Mouse (Mus musculus): ENCODE results near the gene Olfr618. TPM values are rescaled to one million over a fixed set of nuclear protein-coding genes. Genes with fewer than 3 reads are reported as not detected.
"Not testable (repeated sequence)": the region's sequence is repeated elsewhere in the genome, so short reads cannot be mapped to it uniquely, and the experiment has no call there.

Olfr618 gene
- polyA plus RNA-seq (2014; fragmentation: Nextera tagmentation; extraction: Ambion mirVana) = not detected in 2 replicates

DNA sequence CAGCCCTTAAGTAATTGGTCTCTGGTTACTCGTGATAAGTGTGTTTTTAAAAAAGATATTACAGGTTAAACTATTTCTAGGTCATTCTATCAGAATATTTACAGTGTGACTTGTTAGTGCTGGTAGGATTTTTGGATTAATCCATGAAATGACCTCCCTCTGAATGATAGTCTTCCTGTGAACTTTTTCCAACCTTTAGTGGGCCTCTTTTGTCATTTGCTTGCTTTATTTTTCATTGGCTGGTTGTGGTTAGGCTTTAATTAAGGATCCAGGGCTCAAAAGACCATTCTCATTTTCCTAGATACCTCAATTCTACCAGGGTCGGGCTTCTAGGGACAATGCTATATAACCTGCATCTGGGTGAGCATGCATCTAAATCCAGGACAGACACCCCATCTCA, at the start of gene Olfr618:
Gene Olfr618 (plus strand): TSS at position 301 of the 400 bp plus-strand sequence.
- no peak for ATAC-seq (replicated peaks; ENCODE audit: insufficient number of reproducible peaks, low FRiP score, low TSS enrichment, low read depth)
- no peaks in the 10 kb centered on the region for H3K9me3 ChIP-seq (replicated peaks; ENCODE audit: control insufficient read depth, low read length)
- H3K4me1 ChIP-seq (ENCODE audit: control insufficient read depth, insufficient read depth, low read length) = no peaks in the 10 kb centered on the region
- H3K27me3 ChIP-seq (ENCODE audit: control insufficient read depth, insufficient read depth, low read length) = no peaks in the 10 kb centered on the region
- H3K4me2 ChIP-seq (ENCODE audit: low read depth, low read length) = no peak within 1 kb of the TSS
- H3K27ac ChIP-seq (replicated peaks; ENCODE audit: low read depth, low read length) = no peak within 1 kb of the TSS
- H3K4me3 ChIP-seq (ENCODE audit: low read depth, low read length) = no peak within 1 kb of the TSS
- no peak for DNase-seq (ENCODE audit: low spot score)
- WGBS = 66% methylated on average over 2 of the region's 2 CpGs
- no peak within 1 kb of the TSS for H3K9ac ChIP-seq (replicated peaks; ENCODE audit: low read length)
- H3K36me3 ChIP-seq (replicated peaks; ENCODE audit: control insufficient read depth, insufficient read depth, low read depth, low read length) = no peaks in the 10 kb centered on the region

DNA sequence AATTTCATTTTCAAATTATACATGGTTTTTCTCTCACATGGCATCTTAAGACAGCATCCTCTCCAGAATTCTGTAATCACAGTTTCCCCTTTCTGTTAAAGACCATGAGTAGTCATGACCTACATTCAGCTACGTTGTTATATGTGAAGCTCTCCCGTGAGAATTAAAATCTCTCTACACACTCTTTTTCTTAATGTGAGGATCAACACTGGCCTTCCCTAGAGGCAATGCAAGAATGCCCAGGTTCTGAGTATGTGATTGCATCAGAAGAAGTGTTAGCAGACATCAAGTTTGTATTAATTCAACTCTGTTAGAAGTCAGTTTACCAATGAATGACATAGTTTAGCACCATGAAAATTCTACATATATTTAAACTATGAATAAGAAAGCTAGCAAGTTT, 47.3 kb upstream of the Olfr618 start, which contains the start of gene Olfr612:
Gene Olfr612 (minus strand): TSS at position 101 of the 400 bp plus-strand sequence.
- H3K9ac ChIP-seq (replicated peaks; ENCODE audit: low read length); H3K27ac ChIP-seq (replicated peaks; ENCODE audit: low read depth, low read length); H3K4me2 ChIP-seq (ENCODE audit: low read depth, low read length); H3K9me3 ChIP-seq (replicated peaks; ENCODE audit: control insufficient read depth, low read length); H3K4me3 ChIP-seq (ENCODE audit: low read depth, low read length); H3K27me3 ChIP-seq (ENCODE audit: control insufficient read depth, insufficient read depth, low read length); DNase-seq (ENCODE audit: low spot score); H3K36me3 ChIP-seq (replicated peaks; ENCODE audit: control insufficient read depth, insufficient read depth, low read depth, low read length); H3K4me1 ChIP-seq (ENCODE audit: control insufficient read depth, insufficient read depth, low read length); ATAC-seq (replicated peaks; ENCODE audit: insufficient number of reproducible peaks, low FRiP score, low TSS enrichment, low read depth): not testable (repeated sequence)
- WGBS = 78% methylated on average over 2 of the region's 2 CpGs

GRCm38 (mm10) chr7:103547774-103548173, 42.1 kb upstream of the Olfr618 start, which contains the start of gene Olfr613:
Olfr613 (plus strand) TSS chr7:103548074.
- Histone ChIP-seq H3K4me2 (ENCODE audit: low read depth, low read length) (no peak within 1 kb of the TSS), H3K9me3 (replicated peaks; ENCODE audit: control insufficient read depth, low read length) (no peaks in the 10 kb centered on the region), H3K27ac (replicated peaks; ENCODE audit: low read depth, low read length) (no peak within 1 kb of the TSS), H3K4me1 (ENCODE audit: control insufficient read depth, insufficient read depth, low read length) (no peaks in the 10 kb centered on the region), H3K9ac (replicated peaks; ENCODE audit: low read length) (no peak within 1 kb of the TSS), H3K4me3 (ENCODE audit: low read depth, low read length) (no peak within 1 kb of the TSS), H3K27me3 (ENCODE audit: control insufficient read depth, insufficient read depth, low read length) (no peaks in the 10 kb centered on the region), H3K36me3 (replicated peaks; ENCODE audit: control insufficient read depth, insufficient read depth, low read depth, low read length) (no peaks in the 10 kb centered on the region)
- WGBS = 77% methylated on average over 2 of the region's 2 CpGs
- no peak for DNase-seq (ENCODE audit: low spot score)
- no peak for ATAC-seq (replicated peaks; ENCODE audit: insufficient number of reproducible peaks, low FRiP score, low TSS enrichment, low read depth)

GRCm38 (mm10) chr7:103555779-103556178, 34.1 kb upstream of the Olfr618 start, which contains the start of gene Olfr615:
Olfr615 (plus strand) TSS chr7:103556079.
- no peak within 1 kb of the TSS for H3K9ac ChIP-seq (replicated peaks; ENCODE audit: low read length)
- no peaks in the 10 kb centered on the region for H3K27me3 ChIP-seq (ENCODE audit: control insufficient read depth, insufficient read depth, low read length)
- 84% methylated on average over 2 of the region's 2 CpGs for WGBS
- H3K4me1 ChIP-seq (ENCODE audit: control insufficient read depth, insufficient read depth, low read length) = no peaks in the 10 kb centered on the region
- no peak within 1 kb of the TSS for H3K4me3 ChIP-seq (ENCODE audit: low read depth, low read length)
- no peaks in the 10 kb centered on the region for H3K9me3 ChIP-seq (replicated peaks; ENCODE audit: control insufficient read depth, low read length)
- H3K36me3 ChIP-seq (replicated peaks; ENCODE audit: control insufficient read depth, insufficient read depth, low read depth, low read length) = no peaks in the 10 kb centered on the region
- DNase-seq (ENCODE audit: low spot score) (no peak), ATAC-seq (replicated peaks; ENCODE audit: insufficient number of reproducible peaks, low FRiP score, low TSS enrichment, low read depth) (no peak)
- H3K27ac ChIP-seq (replicated peaks; ENCODE audit: low read depth, low read length) = no peak within 1 kb of the TSS
- no peak within 1 kb of the TSS for H3K4me2 ChIP-seq (ENCODE audit: low read depth, low read length)

GRCm38 (mm10) chr7:103569043-103569442, 20.9 kb upstream of the Olfr618 start, which contains the start of gene Olfr616:
Olfr616 (minus strand) TSS chr7:103569143.
- H3K27ac ChIP-seq (replicated peaks; ENCODE audit: low read depth, low read length) = no peak within 1 kb of the TSS
- no peak within 1 kb of the TSS for H3K4me2 ChIP-seq (ENCODE audit: low read depth, low read length)
- no peaks in the 10 kb centered on the region for H3K27me3 ChIP-seq (ENCODE audit: control insufficient read depth, insufficient read depth, low read length)
- no peaks in the 10 kb centered on the region for H3K4me1 ChIP-seq (ENCODE audit: control insufficient read depth, insufficient read depth, low read length)
- no peak within 1 kb of the TSS for H3K4me3 ChIP-seq (ENCODE audit: low read depth, low read length)
- no peak within 1 kb of the TSS for H3K9ac ChIP-seq (replicated peaks; ENCODE audit: low read length)
- DNase-seq (ENCODE audit: low spot score) = no peak
- no peaks in the 10 kb centered on the region for H3K9me3 ChIP-seq (replicated peaks; ENCODE audit: control insufficient read depth, low read length)
- no peaks in the 10 kb centered on the region for H3K36me3 ChIP-seq (replicated peaks; ENCODE audit: control insufficient read depth, insufficient read depth, low read depth, low read length)
- 86% methylated on average over 3 of the region's 3 CpGs for WGBS
- no peak for ATAC-seq (replicated peaks; ENCODE audit: insufficient number of reproducible peaks, low FRiP score, low TSS enrichment, low read depth)

GRCm38 (mm10) chr7:103572761-103573160, 17.1 kb upstream of the Olfr618 start, which contains the start of gene Olfr617:
Olfr617 (plus strand) TSS chr7:103573061.
- H3K4me1 ChIP-seq (ENCODE audit: control insufficient read depth, insufficient read depth, low read length) = no peaks in the 10 kb centered on the region
- H3K9me3 ChIP-seq (replicated peaks; ENCODE audit: control insufficient read depth, low read length) = no peaks in the 10 kb centered on the region
- H3K4me3 ChIP-seq (ENCODE audit: low read depth, low read length) = no peak within 1 kb of the TSS
- no peaks in the 10 kb centered on the region for H3K36me3 ChIP-seq (replicated peaks; ENCODE audit: control insufficient read depth, insufficient read depth, low read depth, low read length)
- 85% methylated on average over 1 of the region's 1 CpGs for WGBS
- H3K4me2 ChIP-seq (ENCODE audit: low read depth, low read length) = no peak within 1 kb of the TSS
- H3K9ac ChIP-seq (replicated peaks; ENCODE audit: low read length) = no peak within 1 kb of the TSS
- no peak within 1 kb of the TSS for H3K27ac ChIP-seq (replicated peaks; ENCODE audit: low read depth, low read length)
- H3K27me3 ChIP-seq (ENCODE audit: control insufficient read depth, insufficient read depth, low read length) = no peaks in the 10 kb centered on the region
- DNase-seq (ENCODE audit: low spot score) (no peak), ATAC-seq (replicated peaks; ENCODE audit: insufficient number of reproducible peaks, low FRiP score, low TSS enrichment, low read depth) (no peak)

DNA sequence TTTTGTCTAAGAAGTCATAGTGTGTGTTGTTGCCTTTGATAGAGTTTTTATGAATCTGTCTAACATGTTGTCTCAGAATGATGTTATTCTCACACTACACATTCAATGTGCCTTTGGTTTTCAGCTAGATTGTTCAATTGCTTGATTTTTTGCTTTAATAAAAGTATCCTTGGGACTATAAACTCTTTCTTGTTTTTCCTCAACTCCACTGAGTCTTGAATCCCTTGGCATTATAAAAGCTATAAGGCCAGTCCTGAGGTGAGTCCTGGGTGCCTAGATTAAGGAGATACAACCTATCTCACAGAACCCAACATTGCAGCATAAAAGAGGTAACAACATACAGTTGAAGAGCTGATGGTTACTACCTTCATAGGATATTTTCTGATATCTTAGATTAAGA, 10.4 kb downstream of the Olfr618 start, which contains the start of gene Olfr619:
Gene Olfr619 (plus strand): TSS at position 301 of the 400 bp plus-strand sequence.
- no peaks in the 10 kb centered on the region for H3K4me1 ChIP-seq (ENCODE audit: control insufficient read depth, insufficient read depth, low read length)
- no peak for DNase-seq (ENCODE audit: low spot score)
- H3K27me3 ChIP-seq (ENCODE audit: control insufficient read depth, insufficient read depth, low read length) = no peaks in the 10 kb centered on the region
- H3K9me3 ChIP-seq (replicated peaks; ENCODE audit: control insufficient read depth, low read length) = no peaks in the 10 kb centered on the region
- H3K36me3 ChIP-seq (replicated peaks; ENCODE audit: control insufficient read depth, insufficient read depth, low read depth, low read length) = no peaks in the 10 kb centered on the region
- H3K27ac ChIP-seq (replicated peaks; ENCODE audit: low read depth, low read length) = no peak within 1 kb of the TSS
- ATAC-seq (replicated peaks; ENCODE audit: insufficient number of reproducible peaks, low FRiP score, low TSS enrichment, low read depth) = no peak
- no peak within 1 kb of the TSS for H3K4me2 ChIP-seq (ENCODE audit: low read depth, low read length)
- no peak within 1 kb of the TSS for H3K9ac ChIP-seq (replicated peaks; ENCODE audit: low read length)
- no peak within 1 kb of the TSS for H3K4me3 ChIP-seq (ENCODE audit: low read depth, low read length)

- Histone ChIP-seq H3K4me1 (ENCODE audit: control insufficient read depth, insufficient read depth, low read length) (no peaks in the 10 kb centered on the region), H3K4me3 (ENCODE audit: low read depth, low read length) (no peak overlapping the region), H3K4me2 (ENCODE audit: low read depth, low read length) (no peak overlapping the region), H3K9ac (replicated peaks; ENCODE audit: low read length) (no peak overlapping the region), H3K9me3 (replicated peaks; ENCODE audit: control insufficient read depth, low read length) (no peaks in the 10 kb centered on the region), H3K36me3 (replicated peaks; ENCODE audit: control insufficient read depth, insufficient read depth, low read depth, low read length) (no peaks in the 10 kb centered on the region), H3K27me3 (ENCODE audit: control insufficient read depth, insufficient read depth, low read length) (no peaks in the 10 kb centered on the region), H3K27ac (replicated peaks; ENCODE audit: low read depth, low read length) (no peak overlapping the region)
- WGBS = 88% methylated on average over 2 of the region's 2 CpGs
- DNase-seq (ENCODE audit: low spot score) (no peak), ATAC-seq (replicated peaks; ENCODE audit: insufficient number of reproducible peaks, low FRiP score, low TSS enrichment, low read depth) (no peak)
These were observed 17.5 kb downstream of the Olfr618 start for GRCm38 (mm10) chr7:103607425-103607824.
